Comparison of ENCODE assay signal across 13 mouse cellular contexts in genomic region chr4:33390660-33391059, GRCm38 (mm10).
DNase-seq lines count a peak whose midpoint lies in the region; ATAC-seq and TF ChIP-seq lines count a peak whose summit lies in the region.
"Had no signal": no experiment of that assay in that cellular context is flagged by ENCODE, and none has a peak within 500 bp of the region (broad histone marks: within the 10 kb centered on the region; RNA-seq: fewer than 3 reads in every experiment).

No protein-coding gene starts in this region.

- H3K4me2 ChIP-seq in hindbrain, embryonic 12.5 days (replicated peaks), result no peak overlapping the region
- no peak overlapping the region for H3K4me2 ChIP-seq in intestine, postnatal 0 days (replicated peaks; ENCODE audit: low read depth)
- H3K4me2 ChIP-seq: embryonic facial prominence, embryonic 12.5 days had no signal

- intact Hi-C loops in heart, postnatal 10 days (cut with DNase I), result loop anchor here (10.0 kb wide), 2 partner anchors 1174 to 1534 kb away; no protein-coding TSS in a partner anchor

- TF ChIP-seq CTCF in layer of hippocampus, adult 2 months (conservative IDR thresholded peaks at IDR 0.05), result no peak
- no peak for TF ChIP-seq CTCF in intestine, postnatal 0 days (IDR thresholded peaks at IDR 0.05; ENCODE audit: low read depth)

- H3K27ac ChIP-seq in hindbrain, embryonic 12.5 days, result no peak overlapping the region
- no peak overlapping the region for H3K27ac ChIP-seq in hindbrain, embryonic 10.5 days
- peak overlapping the region; percentile 85 for H3K27ac ChIP-seq in layer of hippocampus, adult 2 months
- no peak overlapping the region for H3K27ac ChIP-seq in intestine, postnatal 0 days (ENCODE audit: low read depth, low read length)
- H3K27ac ChIP-seq: embryonic facial prominence, embryonic 12.5 days; gastrocnemius, adult 2 months; liver, embryonic 14.5 days had no signal

- no peaks in the 10 kb centered on the region for H3K27me3 ChIP-seq in hindbrain, embryonic 12.5 days
- H3K27me3 ChIP-seq in hindbrain, embryonic 10.5 days (ENCODE audit: insufficient read depth, poor library complexity, severe bottlenecking), result no peaks in the 10 kb centered on the region
- no peaks in the 10 kb centered on the region for H3K27me3 ChIP-seq in intestine, postnatal 0 days (replicated peaks; ENCODE audit: control insufficient read depth, insufficient read depth, low read length)
- H3K27me3 ChIP-seq: embryonic facial prominence, embryonic 12.5 days; megakaryocyte, embryonic 14.5 days had no signal

- no peak for DNase-seq in hindbrain, embryonic 10.5 days (ENCODE audit: low spot score)
- DNase-seq in CD4-positive, CD25-positive, alpha-beta regulatory T cell, adult 2 months (ENCODE audit: low read depth, low spot score), result peak; percentile 67
- peak; percentile 79 for DNase-seq in brain, adult 2 months (ENCODE audit: low read depth, low spot score)
- peak; percentile 45 to 70 for DNase-seq in layer of hippocampus, adult 2 months (ENCODE audit: low spot score in 2 of 2)
- DNase-seq in yolk sac, embryonic 10.5 days (ENCODE audit: low spot score), result no peak
- no peak for DNase-seq in heart, postnatal 10 days
- DNase-seq: gastrocnemius, adult 2 months; heart, postnatal 4 days had no signal

- no peaks in the 10 kb centered on the region for H3K4me1 ChIP-seq in hindbrain, embryonic 12.5 days
- H3K4me1 ChIP-seq in hindbrain, embryonic 10.5 days (replicated peaks), result no peaks in the 10 kb centered on the region
- no peaks in the 10 kb centered on the region for H3K4me1 ChIP-seq in intestine, postnatal 0 days (replicated peaks; ENCODE audit: control insufficient read depth, insufficient read depth, low read length)
- H3K4me1 ChIP-seq: embryonic facial prominence, embryonic 12.5 days had no signal

- H3K9me3 ChIP-seq in hindbrain, embryonic 12.5 days (replicated peaks), result no peaks in the 10 kb centered on the region
- no peaks in the 10 kb centered on the region for H3K9me3 ChIP-seq in hindbrain, embryonic 10.5 days
- no peaks in the 10 kb centered on the region for H3K9me3 ChIP-seq in intestine, postnatal 0 days (ENCODE audit: control insufficient read depth)
- H3K9me3 ChIP-seq: embryonic facial prominence, embryonic 12.5 days; megakaryocyte, embryonic 14.5 days had no signal

- ATAC-seq in hindbrain, embryonic 12.5 days (ENCODE audit: low FRiP score), result peak; percentile 73
- ATAC-seq in intestine, postnatal 0 days, result no peak

- no peak overlapping the region for H3K9ac ChIP-seq in hindbrain, embryonic 12.5 days
- H3K9ac ChIP-seq in intestine, postnatal 0 days (ENCODE audit: low read depth, low read length), result no peak overlapping the region
- H3K9ac ChIP-seq: embryonic facial prominence, embryonic 12.5 days; liver, embryonic 14.5 days had no signal

- no peak overlapping the region for H3K4me3 ChIP-seq in hindbrain, embryonic 12.5 days
- H3K4me3 ChIP-seq in hindbrain, embryonic 10.5 days, result no peak overlapping the region
- H3K4me3 ChIP-seq in layer of hippocampus, adult 2 months, result no peak overlapping the region; the same call in 1 of the 2 replicates
- no peak overlapping the region for H3K4me3 ChIP-seq in intestine, postnatal 0 days (ENCODE audit: low read depth, low read length)
- H3K4me3 ChIP-seq: embryonic facial prominence, embryonic 12.5 days; gastrocnemius, adult 2 months; megakaryocyte, embryonic 14.5 days had no signal

- H3K36me3 ChIP-seq in hindbrain, embryonic 12.5 days, result no peaks in the 10 kb centered on the region
- H3K36me3 ChIP-seq in hindbrain, embryonic 10.5 days, result peaks cover 24% of the 10 kb centered on the region
- 0 out of 2 replicates have a peak, but pooled peaks cover 7% of the 10 kb centered on the region for H3K36me3 ChIP-seq in intestine, postnatal 0 days (ENCODE audit: control insufficient read depth, insufficient read depth)
- H3K36me3 ChIP-seq: embryonic facial prominence, embryonic 12.5 days had no signal

Comparison
In these comparisons a context has a peak if more than half of its experiments do, and no peak if none do; other contexts are left out.
1. DNase-seq: peak in CD4-positive, CD25-positive, alpha-beta regulatory T cell, adult 2 months (single experiment), brain, adult 2 months (single experiment) and layer of hippocampus, adult 2 months (2 of 2); none in hindbrain, embryonic 10.5 days (single experiment), yolk sac, embryonic 10.5 days (single experiment) and heart, postnatal 10 days (0 of 2).